Mouse (Mus musculus): Measurements from ENCODE around the gene Rom1.
A peak's percentile ranks its signal among the peaks of the same experiment; 100 is the strongest.
"Not testable (repeated sequence)": the region's sequence is repeated elsewhere in the genome, so short reads cannot be mapped to it uniquely, and the experiment has no call there.

The Rom1 gene

DNA sequence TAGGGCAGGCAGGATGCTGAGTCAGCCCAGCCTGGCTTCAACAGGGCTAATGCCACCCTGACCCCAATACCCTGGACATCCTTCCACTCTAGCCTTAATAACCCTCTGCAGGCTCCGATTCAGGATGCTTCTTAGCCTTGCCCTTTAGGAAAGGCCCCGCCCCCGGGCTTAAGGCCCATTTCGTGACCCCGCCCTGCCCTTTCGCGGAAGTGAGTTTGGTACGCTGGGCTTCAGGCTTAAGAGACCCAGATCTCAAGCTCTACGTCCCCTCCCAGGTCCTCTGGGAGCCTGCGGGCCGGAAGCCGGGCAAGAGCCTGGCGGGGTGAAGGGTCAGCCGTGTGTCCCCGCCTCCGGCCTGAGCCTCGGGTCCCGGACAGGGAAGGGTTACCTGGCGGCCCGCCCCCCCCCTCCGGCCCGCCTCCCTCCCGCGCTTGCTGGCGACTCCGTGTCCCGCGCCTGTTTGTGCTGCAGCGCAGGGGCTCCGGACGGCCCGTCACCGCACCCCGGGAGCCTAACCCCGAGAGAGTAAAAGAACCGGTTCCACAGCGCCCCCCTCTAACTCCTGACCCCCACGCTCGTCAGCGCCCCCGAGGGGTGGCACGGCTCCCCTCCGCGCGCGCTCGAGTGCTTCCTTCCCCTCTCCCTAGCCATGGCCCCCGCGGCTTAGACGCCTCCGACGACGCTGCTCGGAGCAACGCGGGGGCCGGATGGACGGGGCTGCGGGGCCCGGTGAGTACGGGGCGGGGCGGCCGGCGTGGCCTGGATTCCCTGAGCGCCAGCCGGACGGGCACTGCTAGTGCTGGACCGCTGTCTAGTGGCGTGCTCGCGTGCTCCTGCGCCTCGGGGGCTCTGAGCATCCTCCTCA lies at the start of gene Rom1, which contains the start of gene Eml3:
Gene Rom1 (minus strand): TSS at position 133 of the 865 bp plus-strand sequence.
Gene Eml3 (plus strand): TSS at position 329 of the 865 bp plus-strand sequence.
- DNase-seq, result peak; percentile 73 to 78

DNA sequence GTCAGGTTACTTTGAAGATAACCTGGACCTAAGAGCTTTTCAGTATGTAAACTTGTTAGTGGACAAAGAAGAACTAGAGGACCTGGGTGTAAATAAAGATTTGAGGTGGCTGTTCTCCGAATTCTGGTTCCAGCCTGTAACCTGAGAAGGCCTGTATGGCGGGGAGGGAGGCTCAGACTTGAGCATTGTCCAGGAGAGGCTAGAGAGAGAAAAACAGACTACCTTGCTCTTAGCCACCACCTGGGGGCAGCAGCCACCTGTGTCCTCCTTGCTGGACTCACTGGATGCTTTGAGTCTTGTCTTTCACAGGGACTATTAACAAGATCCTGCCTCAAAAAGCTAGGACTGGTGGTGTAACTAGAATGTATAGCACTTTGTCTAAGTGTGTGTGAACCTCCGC lies 47.4 kb upstream of the Rom1 start:
- DNase-seq, result peak; percentile 54 to 60

DNA sequence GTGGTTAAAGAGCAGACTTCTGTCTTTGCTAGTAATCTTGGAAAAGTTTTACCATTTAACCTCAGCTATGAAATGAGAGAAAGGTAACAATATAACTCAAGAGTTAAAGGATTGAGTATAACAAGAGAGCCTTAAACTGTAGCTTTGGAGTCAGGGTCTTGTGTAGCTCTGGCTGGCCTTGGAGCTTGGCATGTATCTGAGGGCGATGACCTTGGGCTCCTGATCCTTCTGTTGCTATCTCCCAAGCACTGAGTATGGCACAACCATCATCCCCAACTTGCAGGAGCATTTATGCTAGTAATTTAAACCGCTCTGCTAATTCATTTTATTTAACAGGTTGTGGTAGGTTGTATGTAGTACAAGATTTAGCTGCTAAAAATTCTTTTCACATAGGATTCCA lies 46.3 kb upstream of the Rom1 start:
- no peak for DNase-seq

DNA sequence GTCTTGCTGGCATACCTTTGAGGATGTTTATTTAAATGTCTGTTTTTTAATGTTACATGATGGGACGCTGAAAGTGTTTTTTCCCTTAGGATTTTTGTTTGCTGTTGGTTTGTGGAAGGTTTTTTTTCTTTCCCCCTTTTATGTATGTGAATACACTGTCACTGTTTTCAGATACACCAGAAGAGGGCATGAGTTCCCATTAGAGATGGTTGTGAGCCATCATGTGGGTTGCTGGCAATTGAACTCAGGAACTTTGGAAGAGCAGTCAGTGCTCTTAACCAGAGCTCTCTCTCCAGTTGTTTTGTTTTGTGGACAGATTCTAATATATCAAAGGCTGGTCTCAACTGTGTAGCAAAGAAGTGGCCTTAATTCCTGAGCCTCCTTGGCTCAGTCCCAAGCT lies 45.5 kb upstream of the Rom1 start:
- no peak for DNase-seq

DNA sequence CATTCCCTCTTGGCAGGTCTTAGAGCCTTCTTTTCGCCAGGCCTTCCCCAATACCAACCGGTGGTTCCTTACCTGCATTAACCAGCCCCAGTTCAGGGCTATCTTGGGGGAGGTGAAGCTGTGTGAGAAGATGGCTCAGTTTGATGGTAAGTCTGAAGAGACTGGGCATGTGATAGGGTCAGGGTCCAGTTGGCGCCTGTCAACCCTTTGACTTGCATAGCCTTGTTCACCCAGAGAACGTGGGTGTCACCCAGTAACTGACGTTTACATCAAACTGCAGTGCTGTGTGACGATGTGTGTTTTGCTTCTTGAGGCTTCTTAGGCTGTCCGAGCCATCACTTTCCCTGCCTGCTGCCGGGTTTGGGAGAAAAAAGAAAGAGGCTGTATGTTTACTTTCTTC lies 43.3 kb upstream of the Rom1 start:
- DNase-seq, result not testable (repeated sequence)

DNA sequence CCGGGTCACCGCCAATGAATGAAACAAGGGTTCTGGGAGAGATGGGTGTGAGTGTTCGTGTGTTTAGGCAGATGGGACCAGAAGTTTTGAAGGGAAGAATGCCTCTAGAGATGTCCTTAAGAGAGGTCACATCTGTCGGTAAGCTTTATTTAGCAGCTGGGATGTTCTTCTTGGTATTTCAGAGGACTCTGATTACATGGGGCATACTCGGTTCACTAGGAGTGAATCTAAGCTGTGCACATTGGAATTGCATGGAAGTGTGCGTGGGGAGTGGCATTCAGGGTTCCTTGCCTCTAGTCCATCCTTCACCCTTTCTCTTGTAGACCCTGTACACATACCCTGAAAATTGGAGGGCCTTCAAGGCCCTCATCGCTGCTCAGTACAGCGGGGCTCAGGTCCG lies 38.7 kb upstream of the Rom1 start:
- no peak for DNase-seq

DNA sequence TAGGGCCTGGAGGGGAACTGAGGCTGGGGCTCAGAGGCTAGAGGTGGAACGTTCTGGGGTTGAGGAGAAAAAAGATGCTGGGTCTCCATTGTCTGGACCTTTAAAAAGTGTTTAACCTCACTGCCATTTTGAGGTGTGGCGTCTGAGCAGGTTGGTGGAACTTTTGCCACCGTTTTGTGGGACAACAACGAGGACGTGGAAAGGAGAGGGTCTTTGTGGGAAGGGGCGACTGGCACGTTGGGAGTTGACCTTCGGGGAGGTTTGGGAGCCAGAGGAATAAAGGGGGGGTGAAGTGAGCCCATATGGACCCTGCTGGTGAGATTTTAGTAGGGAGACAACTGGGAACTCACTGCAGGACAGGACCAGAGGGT lies 38.2 kb upstream of the Rom1 start:
- no peak for DNase-seq

DNA sequence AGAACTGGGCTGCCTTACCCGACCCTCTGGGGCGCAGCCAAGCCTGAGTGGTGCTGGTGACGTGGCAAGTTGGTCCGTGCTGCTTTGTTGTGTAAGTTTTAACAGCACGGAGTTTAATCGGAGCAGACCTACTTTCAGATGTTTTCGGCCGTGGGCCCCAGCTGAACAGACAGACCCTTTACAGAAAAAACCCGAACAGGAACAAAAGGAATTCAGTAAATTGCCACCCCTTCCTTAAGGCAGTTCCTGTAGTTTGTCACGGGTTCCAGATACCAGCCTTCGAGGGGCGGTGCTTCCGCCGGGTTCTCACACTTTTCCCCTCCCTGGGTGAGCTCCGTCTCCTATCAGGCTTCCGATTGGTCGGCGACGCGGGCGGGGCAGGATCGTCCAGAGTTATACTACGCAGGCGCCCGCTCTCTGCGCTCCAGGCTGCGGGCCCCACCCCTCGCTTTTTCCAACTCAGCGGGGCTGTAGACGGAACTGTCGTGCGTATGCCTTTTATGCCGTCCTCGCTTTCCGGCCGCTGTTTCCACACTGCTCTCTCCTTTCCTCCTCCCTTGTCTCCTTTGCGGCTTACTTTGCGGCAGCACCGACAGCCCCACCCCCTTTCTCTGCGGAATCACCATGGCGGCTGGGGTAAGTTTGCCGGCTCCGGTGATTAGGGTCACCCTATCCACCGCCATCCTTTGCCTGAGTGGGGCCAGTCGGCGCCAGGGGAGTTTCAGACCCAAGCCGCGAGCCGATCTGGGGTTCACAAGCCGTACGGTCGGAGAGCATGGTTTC lies 37.6 kb upstream of the Rom1 start, which contains the start of gene Eef1g:
Gene Eef1g (plus strand): TSS at position 452 of the 783 bp plus-strand sequence.
- peak; percentile 97 to 99 for DNase-seq

DNA sequence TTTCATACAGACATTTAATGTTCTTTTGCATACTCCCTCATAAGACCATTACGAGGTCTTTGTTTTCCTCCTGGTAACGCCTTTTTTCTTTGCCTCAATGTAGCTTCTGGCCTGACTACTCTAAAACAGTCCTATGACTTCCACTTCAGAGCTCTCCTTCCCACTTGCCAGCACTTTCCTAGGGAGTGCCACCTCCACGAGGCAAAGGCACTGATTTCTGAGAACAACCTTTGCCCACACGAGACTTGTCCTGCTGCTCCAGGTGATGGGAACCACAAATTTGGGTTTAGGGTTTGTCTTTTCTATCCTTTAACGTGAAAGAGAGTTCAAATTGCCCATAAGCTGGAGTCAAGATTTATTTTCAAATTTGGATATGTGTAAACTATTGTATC lies 37.0 kb upstream of the Rom1 start:
- DNase-seq, result no peak

DNA sequence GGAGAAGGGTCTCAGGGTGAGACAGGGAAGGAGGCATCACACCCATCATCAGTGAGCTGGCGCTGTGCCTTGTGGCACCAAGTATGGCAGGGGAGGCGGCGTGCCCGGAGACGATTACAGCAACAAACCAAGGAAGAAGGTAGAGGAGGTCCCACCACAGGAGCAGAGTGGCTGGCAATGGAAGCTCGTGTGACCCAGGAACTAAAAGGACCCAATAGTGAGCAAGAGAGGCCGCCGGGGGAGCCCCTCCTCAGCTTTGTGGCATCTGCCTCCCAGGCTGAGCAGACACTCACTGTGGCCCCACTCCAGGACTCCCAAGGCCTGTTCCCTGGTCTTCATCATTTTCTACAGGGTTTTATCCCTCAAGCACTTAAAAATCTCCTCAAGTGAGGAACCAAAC lies 36.6 kb upstream of the Rom1 start:
- peak in 1 of 2 experiments; percentile 16 for DNase-seq

DNA sequence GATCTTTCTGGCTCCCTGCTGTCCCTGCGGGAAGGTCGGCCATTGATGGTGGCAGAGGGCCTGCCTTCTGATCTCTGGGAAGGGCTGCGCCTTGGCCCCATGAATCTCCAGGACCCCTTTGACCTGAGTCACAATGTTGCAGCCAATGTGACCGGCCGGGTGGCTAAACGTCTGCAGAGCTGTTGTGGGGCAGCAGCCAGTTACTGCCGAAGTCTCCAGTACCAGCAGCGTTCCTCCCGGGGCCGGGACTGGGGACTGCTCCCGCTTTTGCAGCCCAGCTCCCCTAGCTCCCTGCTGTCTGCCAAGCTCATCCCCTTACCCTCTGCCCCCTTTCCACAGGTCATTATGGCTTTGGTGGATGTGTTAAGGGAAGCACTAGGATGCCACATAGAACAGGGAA lies 35.9 kb upstream of the Rom1 start:
- DNase-seq, result no peak

DNA sequence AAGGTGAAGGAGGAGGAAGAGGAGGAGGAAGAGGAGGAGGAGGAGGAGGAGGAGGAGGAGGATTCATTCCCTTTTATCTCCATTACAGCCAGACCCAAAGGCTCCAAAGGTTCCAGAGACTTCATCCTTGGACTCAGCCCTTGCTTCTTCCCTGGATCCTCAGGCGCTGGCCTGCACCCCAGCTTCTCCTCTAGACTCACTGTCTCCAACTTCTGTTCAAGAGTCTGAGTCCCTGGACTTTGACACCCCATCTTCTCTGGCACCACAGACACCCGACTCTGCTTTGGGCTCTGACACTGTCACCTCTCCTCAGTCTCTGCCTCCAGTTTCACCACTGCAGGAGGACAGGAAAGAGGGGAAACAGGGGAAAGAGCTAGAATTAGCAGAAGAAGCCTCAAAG lies 33.1 kb upstream of the Rom1 start:
- DNase-seq, result no peak

DNA sequence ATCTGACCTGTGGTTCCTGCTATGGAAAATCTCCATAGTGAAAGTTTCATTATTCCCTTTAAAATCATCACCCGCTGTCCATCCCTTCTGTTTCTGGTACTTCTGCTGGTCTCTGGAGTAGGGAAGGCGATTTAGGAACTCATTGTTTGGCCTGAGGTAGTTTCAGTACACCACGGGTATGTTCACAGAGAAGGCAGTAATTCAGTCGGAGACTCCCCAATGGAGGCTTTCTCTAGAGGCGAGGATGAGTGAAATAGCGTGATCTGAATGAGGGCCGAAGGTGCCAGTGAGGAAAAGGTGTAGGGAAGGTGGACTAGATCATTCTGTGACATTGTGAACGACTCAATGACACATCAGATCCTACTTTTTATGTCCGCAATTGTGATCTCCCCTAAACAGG lies 25.0 kb upstream of the Rom1 start:
- no peak for DNase-seq

DNA sequence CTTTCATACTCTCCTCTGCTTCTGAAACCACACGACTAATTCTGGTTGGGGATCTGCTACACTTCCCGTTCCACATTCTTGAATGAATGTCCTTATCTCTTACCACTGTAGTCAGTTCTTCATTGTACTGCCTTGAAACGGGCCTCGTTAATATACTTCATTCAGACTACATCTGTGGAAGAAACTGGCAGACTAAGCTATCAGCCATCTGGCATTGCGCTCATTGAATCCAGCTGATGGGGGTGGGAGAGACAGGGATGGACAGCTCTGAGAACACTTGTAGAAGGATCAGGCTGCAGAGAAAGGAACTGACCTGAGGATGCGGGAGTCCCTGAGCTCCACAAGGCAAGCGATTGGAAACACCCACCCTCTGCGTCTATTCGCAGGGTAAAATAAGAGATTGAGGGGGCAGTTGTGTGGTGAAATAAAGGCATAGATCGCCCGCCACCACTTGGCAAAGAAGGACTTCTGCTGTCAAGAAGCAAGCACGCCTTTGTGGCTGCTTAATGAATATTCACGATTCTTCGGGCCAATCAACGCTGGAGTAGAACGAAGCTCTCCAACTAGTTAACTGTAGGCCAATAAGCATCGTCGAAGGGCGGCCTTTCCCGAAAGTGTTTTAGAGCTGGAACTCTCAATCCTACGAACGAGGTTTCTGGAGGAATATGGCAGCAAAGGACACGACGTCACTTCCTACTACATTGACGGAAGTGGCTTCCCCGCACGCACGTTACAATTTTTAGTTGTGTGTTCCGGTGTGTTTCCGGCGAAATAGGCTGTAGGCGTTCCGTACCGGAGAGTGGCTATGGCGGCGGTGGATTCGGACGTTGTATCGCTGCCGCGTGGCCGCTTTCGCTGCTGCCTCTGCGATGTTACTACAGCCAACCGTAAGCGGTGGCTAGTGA lies 24.2 kb upstream of the Rom1 start, which contains the start of gene Tut1:
Gene Tut1 (plus strand): TSS at position 713 of the 905 bp plus-strand sequence.
- DNase-seq, result peak; percentile 84 to 96

DNA sequence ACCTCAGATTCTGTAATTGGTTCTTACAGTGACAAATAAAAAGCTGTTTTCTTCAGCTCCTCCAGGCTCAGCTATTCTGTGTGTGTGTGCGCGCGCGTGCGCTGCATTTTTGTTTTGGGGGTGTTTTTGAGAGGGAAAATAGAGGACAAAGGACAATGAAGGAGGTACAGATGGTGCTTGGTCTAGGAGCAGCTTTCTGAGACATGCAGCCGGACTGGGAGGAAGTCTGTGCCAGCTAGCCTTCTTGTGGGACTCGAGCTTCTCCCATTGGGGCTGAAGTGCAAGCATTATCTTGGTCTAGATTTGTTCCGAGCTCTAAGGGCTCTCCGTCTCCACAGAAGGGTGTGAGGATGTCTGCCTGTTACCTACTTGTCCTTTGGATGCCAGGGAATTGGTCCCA lies 23.1 kb upstream of the Rom1 start:
- DNase-seq, result no peak

DNA sequence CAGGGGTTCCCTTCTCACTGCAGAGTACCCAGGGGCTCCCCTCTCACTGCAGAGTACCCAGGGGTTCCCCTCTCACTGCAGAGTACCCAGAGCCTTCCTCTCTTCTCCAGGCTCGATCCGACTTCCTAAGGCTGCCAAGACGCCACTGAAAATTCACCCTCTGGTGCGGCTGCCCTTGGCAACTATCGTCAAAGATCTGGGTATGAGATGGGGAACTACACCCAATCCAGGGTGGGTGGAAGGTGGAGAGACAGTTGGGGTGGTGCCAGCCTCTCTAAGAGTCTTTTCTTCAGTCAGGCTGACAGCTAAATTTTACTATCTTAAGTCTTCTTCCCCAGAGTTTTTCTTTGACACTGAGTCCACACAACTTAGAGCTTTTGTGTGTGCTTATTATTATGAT lies 21.0 kb upstream of the Rom1 start:
- DNase-seq, result no peak

DNA sequence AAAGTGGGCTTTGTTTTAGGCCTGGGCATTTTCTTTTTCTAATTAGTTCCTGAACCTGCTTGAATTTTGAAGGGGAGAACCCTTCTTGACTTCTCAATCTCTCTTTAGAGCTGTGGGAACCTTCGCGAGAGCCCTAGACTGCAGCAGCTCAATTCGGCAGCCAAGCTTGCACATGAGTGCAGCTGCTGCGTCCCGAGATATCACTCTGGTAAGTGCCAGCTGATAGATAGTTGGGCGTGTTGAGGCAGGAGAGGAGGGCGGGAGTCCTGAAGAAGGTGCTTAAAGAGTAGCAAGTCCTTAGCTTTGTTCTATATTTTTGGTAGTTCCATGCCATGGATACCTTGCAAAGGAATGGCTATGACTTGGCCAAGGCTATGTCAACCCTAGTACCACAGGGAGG lies 17.8 kb upstream of the Rom1 start:
- no peak for DNase-seq

DNA sequence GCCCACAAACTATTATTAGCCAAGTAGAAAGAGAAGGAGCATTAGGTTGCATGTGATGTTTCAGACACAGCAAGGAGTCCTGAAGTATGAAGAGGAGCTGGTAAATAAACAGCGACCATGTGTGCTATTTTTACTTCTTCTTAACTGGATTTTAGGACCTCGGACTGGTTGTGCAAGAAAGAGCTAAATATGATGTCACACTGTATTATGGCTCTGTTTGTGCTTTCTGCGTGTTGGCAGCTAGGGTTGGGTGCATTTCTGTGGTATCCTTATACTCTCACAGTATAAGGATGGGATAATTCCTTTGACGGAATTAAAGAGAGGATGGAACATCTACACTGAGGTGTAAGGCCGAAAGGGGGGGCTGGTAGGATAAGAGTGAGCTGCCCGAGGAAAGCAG lies 16.1 kb upstream of the Rom1 start:
- DNase-seq, result no peak

DNA sequence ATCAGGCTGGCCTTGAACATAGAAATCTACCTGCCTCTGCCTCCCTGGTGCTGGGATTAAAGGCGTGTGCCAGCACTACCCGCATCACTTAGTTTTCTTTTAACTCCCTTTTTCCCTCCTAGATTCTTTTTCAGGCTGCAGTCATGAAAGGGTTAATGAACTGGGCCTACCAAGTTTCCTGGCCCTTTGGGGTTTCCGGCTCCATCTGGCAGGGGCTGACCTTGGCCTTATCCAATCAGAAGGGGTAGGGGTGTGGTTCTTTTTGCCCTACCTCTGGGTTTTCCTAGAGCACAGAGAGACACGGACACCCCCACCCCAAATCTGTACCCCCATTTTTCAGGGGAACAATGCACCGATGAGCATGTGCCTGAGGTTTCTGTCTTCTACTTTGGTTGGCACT lies 15.6 kb upstream of the Rom1 start:
- DNase-seq, result peak in 1 of 2 experiments; percentile 36

DNA sequence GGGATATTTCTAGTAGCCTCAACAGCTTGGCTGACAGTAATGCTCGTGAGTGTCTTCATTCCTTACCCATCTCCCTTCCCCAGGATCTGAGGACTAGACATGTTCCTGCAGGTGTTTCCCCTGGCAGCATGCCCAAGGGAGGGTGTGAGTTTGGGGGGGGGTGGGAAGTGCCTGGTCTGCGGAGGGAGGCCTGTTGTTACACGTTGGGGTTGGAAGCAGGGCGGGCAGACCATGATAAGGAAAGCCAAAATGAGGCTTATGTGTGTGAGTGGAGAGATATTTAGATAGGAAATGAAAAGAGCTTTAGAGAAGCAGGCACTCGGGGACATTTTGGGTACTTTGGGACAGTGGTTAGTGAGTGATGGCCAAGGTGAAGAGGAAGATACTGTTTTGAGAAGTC lies 14.9 kb upstream of the Rom1 start:
- DNase-seq, result no peak

DNA sequence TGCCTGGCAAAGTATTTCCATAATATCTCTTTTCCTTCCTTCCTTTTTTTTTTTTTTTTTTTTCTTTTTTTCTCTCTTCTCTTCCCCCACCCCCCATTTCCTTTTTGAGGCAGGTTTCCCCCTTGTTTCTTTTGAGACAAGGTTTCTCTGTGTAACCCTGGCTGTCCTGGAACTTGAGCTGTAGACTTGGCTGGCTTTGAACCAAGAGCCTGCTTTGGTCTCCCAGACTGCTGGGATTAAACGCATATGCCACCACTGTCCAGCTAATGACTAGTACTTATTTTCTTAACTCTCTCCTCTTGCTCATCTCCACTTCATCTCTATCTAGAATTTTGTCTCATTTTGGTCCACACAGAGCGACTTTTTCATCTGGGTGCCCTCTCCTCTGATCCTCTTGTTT lies 13.9 kb upstream of the Rom1 start:
- DNase-seq, result no peak

DNA sequence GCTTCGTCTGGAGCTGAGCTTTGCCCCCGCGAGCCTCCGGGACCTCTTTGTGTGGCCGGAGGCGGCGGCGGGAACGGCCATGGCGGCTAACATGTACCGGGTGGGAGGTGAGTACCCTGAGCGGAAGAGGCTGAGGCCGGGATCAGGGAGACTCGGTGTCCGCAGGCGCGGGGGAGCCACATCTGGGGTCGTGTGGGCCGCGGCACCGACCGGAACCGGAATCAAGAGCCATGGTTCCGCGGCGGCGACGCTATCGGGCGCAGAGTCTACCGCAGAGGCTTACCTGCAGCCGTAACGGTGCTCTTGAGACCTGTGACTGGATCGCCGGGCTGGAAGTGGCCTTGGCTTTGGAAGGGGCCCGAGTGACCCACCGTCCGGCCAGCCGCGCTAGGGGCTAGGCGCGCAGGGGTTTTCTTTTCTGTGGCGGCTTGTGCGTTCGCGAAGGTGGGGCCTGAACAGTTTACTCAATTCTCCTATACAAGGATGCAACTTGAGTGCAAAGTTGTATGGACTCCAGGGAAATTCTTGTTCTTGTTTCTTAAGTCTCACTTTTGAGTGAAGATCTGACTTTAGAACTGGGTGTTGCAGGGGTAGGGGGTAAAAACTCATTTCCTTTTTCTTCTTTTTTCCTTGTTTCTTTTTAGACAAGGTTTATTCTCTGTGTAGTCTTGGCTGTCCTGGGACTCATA lies 13.3 kb upstream of the Rom1 start:
- peak in 1 of 2 experiments; percentile 62 for DNase-seq
